Mouse (Mus musculus): Measurements from ENCODE around the gene Ube2d3.
"Not testable (repeated sequence)": the region's sequence is repeated elsewhere in the genome, so short reads cannot be mapped to it uniquely, and the experiment has no call there.

Ube2d3 gene

DNA sequence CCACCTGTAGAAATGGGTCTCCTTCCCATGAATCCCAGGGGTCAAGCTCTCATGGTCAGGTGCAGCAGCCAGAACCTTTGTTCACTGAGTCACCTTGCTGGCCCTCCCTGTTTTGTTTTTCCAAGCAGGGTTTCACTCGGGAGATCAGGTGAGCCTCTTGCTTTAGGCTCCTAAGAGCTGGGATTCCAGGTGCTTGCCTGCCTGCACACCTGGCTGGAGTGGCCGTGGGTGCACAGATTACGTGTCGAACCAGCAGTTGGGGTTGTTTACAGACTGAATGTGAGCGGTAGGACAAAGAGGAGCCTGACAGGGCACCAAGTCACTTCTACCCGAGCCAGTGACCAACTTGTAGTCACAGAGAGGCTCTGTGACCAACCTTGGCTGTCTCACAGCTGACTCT is 53.2 kb downstream of the Ube2d3 start:
- DNase-seq (ENCODE audit: low read depth, low spot score), result no peak

DNA sequence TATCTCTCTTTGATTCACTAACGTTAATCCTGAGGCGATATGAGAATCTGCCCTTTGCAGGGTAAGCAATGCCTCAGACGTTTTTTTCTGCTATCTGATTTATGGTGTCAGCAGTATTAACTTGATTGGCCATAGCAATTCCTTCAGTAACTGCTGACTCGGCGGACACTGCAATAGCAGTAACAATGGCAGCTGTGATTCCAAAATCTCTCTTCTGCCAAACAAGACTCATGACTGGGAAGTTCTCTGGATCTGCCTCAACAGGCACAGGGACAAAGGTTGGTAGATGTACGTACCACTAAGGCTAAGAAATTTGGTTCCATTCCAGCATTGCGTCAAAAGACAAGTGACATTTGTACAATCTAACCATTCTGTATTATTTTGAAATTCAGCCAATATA is 55.4 kb downstream of the Ube2d3 start:
- DNase-seq (ENCODE audit: low read depth, low spot score), result not testable (repeated sequence)

DNA sequence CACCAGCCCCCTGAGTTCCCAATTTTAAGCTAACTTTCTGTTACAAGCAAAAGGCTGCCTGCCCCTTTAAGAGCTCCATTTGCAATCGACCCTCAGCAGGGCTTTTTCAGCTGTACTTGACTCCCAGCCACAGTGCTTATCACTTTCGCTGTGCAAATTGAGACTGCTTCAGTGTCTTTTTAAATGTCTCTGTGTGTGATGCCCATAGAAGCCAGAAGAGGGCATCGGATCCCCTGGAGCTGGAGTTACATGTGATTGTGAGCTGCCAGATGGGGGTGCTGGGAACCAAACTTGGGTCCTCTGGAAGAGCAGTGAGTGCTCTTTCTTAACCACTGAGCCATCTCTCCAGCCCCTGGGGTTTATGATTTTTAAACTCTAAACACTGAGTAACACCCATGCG is 60.0 kb downstream of the Ube2d3 start:
- peak; percentile 69 for DNase-seq (ENCODE audit: low read depth, low spot score)

DNA sequence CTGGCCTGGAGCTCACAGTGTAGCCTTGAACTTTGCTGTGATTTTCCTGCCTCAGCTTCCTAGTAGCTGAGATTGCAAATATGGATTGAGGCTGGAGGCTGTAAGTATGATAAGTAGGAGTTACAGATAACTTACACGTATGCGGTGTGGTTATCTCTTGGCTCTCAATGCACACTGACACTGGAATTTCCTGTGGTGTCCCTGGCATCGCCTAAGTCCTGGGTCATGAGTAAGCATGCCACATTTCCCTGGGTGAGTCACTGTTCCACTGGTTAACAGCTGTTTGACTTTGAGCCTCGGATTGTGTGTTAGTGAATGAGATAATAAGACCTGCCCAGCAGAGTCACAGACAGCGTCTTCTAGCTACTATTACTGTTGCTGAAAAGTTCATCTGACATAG is 60.9 kb downstream of the Ube2d3 start:
- DNase-seq (ENCODE audit: low read depth, low spot score), result no peak

DNA sequence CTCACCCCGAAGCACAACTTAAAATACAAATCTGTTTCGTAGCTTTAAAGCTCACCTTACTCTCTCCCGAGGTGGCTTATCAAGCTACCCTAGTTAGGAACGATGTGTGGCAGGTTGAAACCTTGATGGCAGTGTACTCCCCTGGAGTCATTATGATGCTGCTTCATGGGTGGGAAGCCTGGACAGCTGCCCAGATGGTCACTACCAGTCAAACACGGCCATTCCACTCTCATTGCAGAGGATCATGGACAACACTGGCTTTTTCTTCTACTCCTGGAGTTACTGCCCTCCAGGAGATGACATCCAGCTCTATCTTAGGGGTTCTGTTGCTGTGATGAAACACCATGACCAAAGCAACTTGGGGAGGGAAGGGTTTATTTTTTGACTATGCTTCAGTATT is 65.2 kb downstream of the Ube2d3 start:
- no peak for DNase-seq (ENCODE audit: low read depth, low spot score)

DNA sequence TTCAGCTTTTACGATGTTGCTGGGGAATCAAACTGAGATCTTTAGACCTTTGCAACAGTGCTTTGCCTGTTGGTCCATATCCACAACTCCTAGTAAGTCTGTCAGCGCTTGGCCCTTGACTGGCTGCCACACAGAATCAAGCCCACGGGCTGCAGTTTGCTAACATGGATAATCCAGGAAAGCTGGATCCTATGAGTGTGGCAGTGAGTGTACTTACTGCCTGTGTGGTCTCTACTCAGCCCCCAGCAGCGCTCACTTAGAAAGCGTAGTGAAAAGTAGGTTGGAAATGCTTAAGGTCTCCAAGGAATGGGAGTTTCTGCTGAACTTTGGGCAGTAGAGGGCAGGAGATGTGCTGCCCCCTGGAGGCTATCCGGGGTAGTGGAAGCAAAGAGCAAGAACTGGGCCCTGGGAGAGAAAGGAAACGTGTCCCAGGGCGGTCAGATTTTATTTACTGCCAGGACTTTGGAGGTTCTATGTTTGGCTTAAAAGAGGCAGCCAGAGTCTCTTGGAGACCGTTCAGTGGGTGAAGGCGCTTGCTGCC is 67.5 kb downstream of the Ube2d3 start:
- peak; percentile 91 for DNase-seq (ENCODE audit: low read depth, low spot score)

DNA sequence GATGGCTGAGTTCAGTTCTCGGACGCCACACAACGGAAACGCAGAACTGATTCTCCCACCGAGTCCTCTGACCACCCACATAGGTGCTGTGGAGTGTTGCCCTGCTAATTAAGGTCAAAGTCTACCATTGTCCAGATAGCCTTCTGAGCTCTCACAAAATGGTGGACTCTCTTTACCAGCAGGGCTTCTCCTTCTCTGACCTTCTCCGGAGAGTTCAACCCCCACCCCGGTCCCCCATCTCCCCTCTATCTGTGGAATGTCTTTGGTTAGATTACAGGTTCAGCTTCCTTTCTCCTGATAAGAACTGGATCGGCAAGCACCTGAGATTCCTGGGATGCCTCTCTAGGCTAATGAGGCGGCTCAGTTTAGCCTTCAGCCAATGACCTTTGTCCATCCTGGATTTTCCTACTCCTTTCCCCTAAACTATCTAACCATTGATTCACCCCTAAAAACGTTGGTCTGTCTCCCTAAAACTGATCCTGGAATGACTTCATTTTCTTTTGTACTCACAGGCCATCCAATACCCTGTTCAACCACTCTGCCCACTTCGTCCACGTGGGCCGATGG is 68.0 kb downstream of the Ube2d3 start:
- DNase-seq (ENCODE audit: low read depth, low spot score), result no peak

DNA sequence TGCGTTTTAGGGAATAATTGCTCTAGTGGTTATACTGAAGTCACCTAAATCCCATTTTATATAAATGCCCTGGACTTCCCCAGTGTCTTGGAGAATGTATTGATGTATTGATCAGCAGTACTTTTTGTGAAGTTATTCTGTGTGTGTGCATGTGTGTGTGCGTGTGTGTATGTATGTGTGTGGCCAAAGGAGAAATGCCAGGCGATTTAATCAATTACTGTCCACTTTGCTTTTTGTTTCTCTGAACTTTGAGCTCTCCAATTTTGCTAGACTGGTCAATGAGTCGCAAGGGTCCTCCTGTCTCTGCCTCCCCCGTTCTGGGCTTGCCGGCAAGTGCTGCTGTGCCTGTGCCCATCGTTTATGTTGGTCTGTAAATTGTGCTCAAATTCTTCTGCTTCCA is 69.6 kb downstream of the Ube2d3 start:
- DNase-seq (ENCODE audit: low read depth, low spot score), result no peak

DNA sequence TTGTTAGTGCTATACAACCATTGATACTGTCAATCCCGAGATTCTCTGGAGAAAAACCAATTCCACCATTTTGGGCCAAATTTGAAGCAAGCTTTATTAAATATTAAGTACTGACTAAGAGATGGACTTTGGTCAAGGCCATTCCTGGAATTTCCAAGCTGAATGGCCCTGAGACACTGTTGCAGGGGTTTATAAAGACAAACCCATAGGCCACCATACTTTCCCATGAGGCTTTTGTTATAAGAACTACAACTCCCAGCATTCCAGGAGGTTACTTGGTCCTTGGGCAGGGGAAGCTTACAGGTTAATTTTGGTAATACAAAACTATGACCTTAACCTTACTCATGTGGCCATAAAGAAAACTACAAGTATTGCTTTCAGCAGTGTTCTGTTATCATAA is 70.2 kb downstream of the Ube2d3 start:
- DNase-seq (ENCODE audit: low read depth, low spot score), result peak; percentile 73

DNA sequence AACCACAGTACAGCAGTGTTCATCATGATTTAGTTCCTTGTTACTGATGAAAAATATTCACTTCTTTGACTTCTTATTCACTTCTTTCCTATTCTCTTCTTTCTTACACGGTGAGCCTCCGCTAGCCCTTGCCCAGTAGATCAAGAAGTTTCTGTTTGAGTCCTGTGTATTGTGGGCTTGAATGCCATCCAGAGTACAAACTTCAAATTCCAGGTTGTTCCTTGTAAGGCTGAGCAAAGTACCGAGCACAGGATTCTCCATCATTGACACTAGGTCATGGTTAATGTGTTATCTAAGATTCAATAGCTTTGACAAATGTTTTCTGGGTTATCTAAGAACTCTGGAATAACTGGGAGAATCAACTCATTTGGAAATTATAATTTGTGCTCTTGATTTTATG is 72.4 kb downstream of the Ube2d3 start:
- no peak for DNase-seq (ENCODE audit: low read depth, low spot score)

DNA sequence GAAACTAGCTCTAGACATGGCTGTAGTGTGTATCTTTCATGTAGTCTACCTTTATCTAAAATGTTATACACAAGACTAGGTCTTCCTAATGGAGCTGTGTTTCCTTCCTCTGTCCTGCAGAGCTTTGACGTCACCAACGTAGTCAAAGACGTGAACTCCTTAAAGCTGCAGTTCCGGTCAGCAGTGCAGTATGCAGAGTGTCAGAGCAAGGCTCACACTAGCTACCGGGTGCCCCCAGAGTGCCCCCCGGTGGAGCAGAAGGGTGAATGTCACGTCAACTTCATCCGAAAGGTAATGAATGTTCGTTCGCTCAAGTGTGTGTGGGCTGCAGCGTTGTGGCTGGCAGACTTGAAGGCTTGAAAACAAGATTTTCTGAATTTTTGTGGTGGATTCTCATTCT is 73.7 kb downstream of the Ube2d3 start:
- DNase-seq (ENCODE audit: low read depth, low spot score), result peak; percentile 46

DNA sequence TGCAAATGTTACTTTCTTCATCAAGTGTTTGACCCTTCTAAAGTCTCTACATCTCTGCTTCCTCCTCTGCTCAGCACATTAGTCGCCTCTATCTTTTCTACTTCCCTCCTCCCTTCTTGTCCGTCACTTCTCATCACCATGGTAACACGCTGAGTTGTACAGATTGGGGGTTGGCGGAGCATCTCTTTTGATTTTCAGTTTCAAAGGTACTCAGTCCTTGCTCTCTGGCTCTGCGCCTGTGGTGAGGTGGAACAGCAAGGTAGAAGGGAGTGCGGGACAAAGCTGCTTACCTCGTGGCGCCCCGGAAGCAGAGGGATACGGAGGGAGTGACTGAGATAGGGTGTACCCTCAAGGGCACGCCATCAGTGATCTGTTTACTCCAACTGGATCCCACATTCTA is 75.3 kb downstream of the Ube2d3 start:
- DNase-seq (ENCODE audit: low read depth, low spot score), result peak; percentile 46

DNA sequence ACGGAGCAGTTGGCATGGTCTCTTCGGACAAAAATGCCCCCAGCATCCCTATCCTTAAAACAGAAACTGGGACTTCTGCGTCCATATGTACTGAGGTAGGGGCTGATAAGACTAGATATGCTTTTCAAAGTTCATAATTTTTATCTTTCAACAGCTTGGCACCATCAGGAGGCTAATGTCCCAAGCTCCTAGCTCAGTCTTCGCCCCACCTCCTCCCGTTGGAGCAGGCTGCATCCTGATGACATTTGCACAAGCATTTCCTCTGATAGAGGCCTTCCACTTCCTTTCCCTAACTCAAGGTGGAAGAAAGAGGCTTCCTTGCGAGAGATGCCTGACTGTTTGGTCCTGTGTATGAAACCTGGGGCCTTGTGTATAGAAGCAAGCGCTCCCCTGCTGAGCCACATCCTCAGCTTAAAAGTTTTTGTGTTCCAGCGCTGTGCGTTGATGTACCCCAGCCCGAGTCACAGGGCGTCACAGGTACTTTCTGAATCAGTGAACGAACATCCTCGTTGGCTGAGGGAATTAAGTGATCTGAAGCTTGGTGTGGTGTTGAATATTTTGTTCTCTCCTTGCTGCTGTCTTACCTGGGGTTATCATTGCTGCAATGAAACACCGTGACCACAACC is 76.0 kb downstream of the Ube2d3 start:
- DNase-seq (ENCODE audit: low read depth, low spot score), result peak; percentile 53

DNA sequence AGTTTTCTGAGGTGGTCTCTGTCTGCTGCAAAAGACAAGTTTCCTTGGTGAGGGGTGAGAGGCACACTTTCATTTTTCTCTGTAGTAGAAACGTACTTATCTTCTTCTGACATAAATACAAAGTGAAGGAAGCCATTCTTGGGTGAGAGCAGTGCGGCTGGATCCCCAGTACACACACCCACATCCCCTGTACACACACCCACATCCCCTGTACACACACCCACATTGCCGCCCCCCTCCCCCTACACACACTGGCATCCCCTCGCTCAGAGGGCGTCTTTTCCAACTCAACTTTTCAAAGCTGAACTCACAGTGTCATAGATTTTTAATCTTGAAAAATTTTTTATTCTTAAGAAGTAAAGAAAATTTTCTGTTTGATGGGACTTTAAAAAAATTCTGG is 77.3 kb downstream of the Ube2d3 start:
- DNase-seq (ENCODE audit: low read depth, low spot score), result no peak

DNA sequence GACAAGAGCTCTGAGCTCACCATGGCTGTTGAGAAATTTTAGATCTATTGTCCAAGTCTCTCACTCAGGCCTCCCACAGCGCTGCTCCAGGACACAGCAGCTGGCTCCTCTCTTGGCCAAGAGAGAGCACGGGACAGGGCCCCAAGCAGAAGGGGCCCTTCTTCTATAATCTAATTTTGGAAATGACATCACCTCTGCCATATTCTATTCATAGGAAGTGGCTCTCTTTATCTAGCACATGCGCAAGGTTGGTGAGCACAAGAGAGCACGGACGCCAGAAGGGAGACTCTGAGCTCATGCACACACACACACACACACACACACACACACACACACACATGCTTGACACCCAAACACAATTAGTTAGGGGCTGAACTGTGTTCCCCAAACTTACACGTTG is 78.9 kb downstream of the Ube2d3 start:
- DNase-seq (ENCODE audit: low read depth, low spot score), result no peak
